Mouse (Mus musculus) kidney, adult 18-20 months (tissue): ENCODE measurements around the gene Dnah7b.
"Not testable (repeated sequence)": the region's sequence is repeated elsewhere in the genome, so short reads cannot be mapped to it uniquely, and the experiment has no call there.

ENCODE experiments used
- DNase-seq: peaks from one replicate; pipeline ENCODE4 v3.0.0; 2021

Gene Dnah7b

GRCm38 (mm10) chr1:46066015-46066414 is at the start of gene Dnah7b:
Gene Dnah7b (plus strand): TSS chr1:46066315.
- DNase-seq: no peak

- peak; percentile 33 for DNase-seq
Measured at GRCm38 (mm10) chr1:46018382-46018977, 47.6 kb upstream of the Dnah7b start.

- DNase-seq: peak; percentile 6
Measured at GRCm38 (mm10) chr1:46022262-46022661, 43.9 kb upstream of the Dnah7b start.

GRCm38 (mm10) chr1:46031993-46032555 is 34.0 kb upstream of the Dnah7b start:
- DNase-seq: no peak

GRCm38 (mm10) chr1:46048188-46048587 is 17.9 kb upstream of the Dnah7b start:
- no peak for DNase-seq

- peak; percentile 80 for DNase-seq
Measured at GRCm38 (mm10) chr1:46066484-46067251, 553 bp downstream of the Dnah7b start.

- DNase-seq: not testable (repeated sequence)
Measured at GRCm38 (mm10) chr1:46068787-46069186, 2.7 kb downstream of the Dnah7b start.

GRCm38 (mm10) chr1:46077891-46078290 is 11.8 kb downstream of the Dnah7b start:
- no peak for DNase-seq

GRCm38 (mm10) chr1:46100484-46100883 is 34.4 kb downstream of the Dnah7b start:
- DNase-seq: no peak

- DNase-seq: not testable (repeated sequence)
Measured at GRCm38 (mm10) chr1:46112606-46113005, 46.5 kb downstream of the Dnah7b start.

GRCm38 (mm10) chr1:46117179-46117578 is 51.1 kb downstream of the Dnah7b start:
- not testable (repeated sequence) for DNase-seq

GRCm38 (mm10) chr1:46128058-46128457 is 61.9 kb downstream of the Dnah7b start:
- DNase-seq: no peak

- DNase-seq: not testable (repeated sequence)
Measured at GRCm38 (mm10) chr1:46196835-46197234, 130.7 kb downstream of the Dnah7b start.

GRCm38 (mm10) chr1:46201169-46201568 is 135.1 kb downstream of the Dnah7b start:
- DNase-seq: not testable (repeated sequence)

- not testable (repeated sequence) for DNase-seq
Measured at GRCm38 (mm10) chr1:46210014-46210588, 144.0 kb downstream of the Dnah7b start.

GRCm38 (mm10) chr1:46222704-46223103 is 156.6 kb downstream of the Dnah7b start:
- not testable (repeated sequence) for DNase-seq

GRCm38 (mm10) chr1:46226136-46226535 is 160.0 kb downstream of the Dnah7b start:
- not testable (repeated sequence) for DNase-seq

- not testable (repeated sequence) for DNase-seq
Measured at GRCm38 (mm10) chr1:46268841-46269240, 202.7 kb downstream of the Dnah7b start.

GRCm38 (mm10) chr1:46271927-46272326 is 205.8 kb downstream of the Dnah7b start:
- DNase-seq: no peak

GRCm38 (mm10) chr1:46278057-46278910 is 212.2 kb downstream of the Dnah7b start:
- DNase-seq: not testable (repeated sequence)

GRCm38 (mm10) chr1:46278911-46279565 is 212.9 kb downstream of the Dnah7b start:
- not testable (repeated sequence) for DNase-seq

GRCm38 (mm10) chr1:46294451-46294850 is 228.3 kb downstream of the Dnah7b start:
- not testable (repeated sequence) for DNase-seq
